In the genomic region with DNA sequence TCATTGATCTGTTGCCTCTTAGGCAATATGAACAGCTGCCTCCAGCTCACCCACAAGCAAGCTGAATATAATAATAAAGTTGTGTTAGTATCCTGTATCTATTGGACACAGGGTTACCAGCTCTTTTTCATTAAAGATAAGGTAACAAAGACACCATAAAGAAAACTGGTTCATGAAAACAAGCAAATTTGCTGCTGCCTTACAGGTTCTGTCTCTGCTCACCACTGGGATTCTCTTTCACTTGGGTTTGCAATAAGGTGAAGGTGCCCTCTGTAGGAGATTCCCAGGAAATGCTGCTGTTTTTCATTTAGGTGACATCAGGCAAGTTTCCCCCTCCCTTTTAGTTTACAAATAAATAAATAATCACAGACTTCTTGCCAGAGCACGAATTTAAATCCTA, we compare ENCODE assay signal across 8 mouse cellular contexts. TPM values are rescaled to one million over a fixed set of nuclear protein-coding genes. Genes with fewer than 3 reads are reported as not detected.
DNase-seq lines count a peak whose midpoint lies in the region; ATAC-seq and TF ChIP-seq lines count a peak whose summit lies in the region.

No protein-coding gene starts in this region.

- no peaks in the 10 kb centered on the region for H3K9me3 ChIP-seq in liver, embryonic 14.5 days (ENCODE audit: control insufficient read depth, low read length)
- no peaks in the 10 kb centered on the region for H3K9me3 ChIP-seq in liver, embryonic 11.5 days (ENCODE audit: control insufficient read depth, low read length)
- no peaks in the 10 kb centered on the region for H3K9me3 ChIP-seq in hindbrain, embryonic 16.5 days (ENCODE audit: control insufficient read depth, low read length)

- H3K4me3 ChIP-seq in liver, embryonic 14.5 days (ENCODE audit: insufficient read depth in 1 of 2, low read depth in 2 of 2, low read length in 2 of 2), result no peak overlapping the region
- no peak overlapping the region for H3K4me3 ChIP-seq in liver, embryonic 11.5 days (ENCODE audit: low read depth, low read length)
- H3K4me3 ChIP-seq in hindbrain, embryonic 16.5 days (ENCODE audit: low read length), result no peak overlapping the region

- H3K27me3 ChIP-seq in liver, embryonic 14.5 days (ENCODE audit: control insufficient read depth, insufficient read depth, low read length), result no peaks in the 10 kb centered on the region
- H3K27me3 ChIP-seq in liver, embryonic 11.5 days (replicated peaks; ENCODE audit: control insufficient read depth, insufficient read depth, low read length), result no peaks in the 10 kb centered on the region
- H3K27me3 ChIP-seq in hindbrain, embryonic 16.5 days (replicated peaks; ENCODE audit: control insufficient read depth, insufficient read depth, low read length), result no peaks in the 10 kb centered on the region

- 0% methylated on average over 1 of the region's 1 CpGs for WGBS in liver, embryonic 14.5 days (ENCODE audit: insufficient replicate concordance)
- WGBS in liver, embryonic 11.5 days, result 6% methylated on average over 1 of the region's 1 CpGs
- WGBS in hindbrain, embryonic 16.5 days, result 0% methylated on average over 1 of the region's 1 CpGs

- no peak overlapping the region for H3K4me2 ChIP-seq in liver, embryonic 14.5 days (ENCODE audit: low read depth)
- H3K4me2 ChIP-seq in liver, embryonic 11.5 days, result no peak overlapping the region
- H3K4me2 ChIP-seq in hindbrain, embryonic 16.5 days (ENCODE audit: low read length), result no peak overlapping the region

- H3K4me1 ChIP-seq in liver, embryonic 14.5 days (replicated peaks; ENCODE audit: control insufficient read depth in 2 of 2, insufficient read depth in 2 of 2, low read length in 1 of 2), result no peaks in the 10 kb centered on the region
- H3K4me1 ChIP-seq in liver, embryonic 11.5 days (replicated peaks; ENCODE audit: control insufficient read depth, insufficient read depth, low read length), result no peaks in the 10 kb centered on the region
- H3K4me1 ChIP-seq in hindbrain, embryonic 16.5 days (ENCODE audit: control insufficient read depth, insufficient read depth, low read depth, low read length), result no peaks in the 10 kb centered on the region

- H3K27ac ChIP-seq in liver, embryonic 14.5 days, result no peak overlapping the region
- H3K27ac ChIP-seq in liver, embryonic 11.5 days (ENCODE audit: low read depth, low read length), result no peak overlapping the region
- no peak overlapping the region for H3K27ac ChIP-seq in hindbrain, embryonic 16.5 days (ENCODE audit: low read depth, low read length)

- no peak overlapping the region for H3K9ac ChIP-seq in liver, embryonic 14.5 days (replicated peaks)
- no peak overlapping the region for H3K9ac ChIP-seq in liver, embryonic 11.5 days (ENCODE audit: low read depth, low read length)
- no peak overlapping the region for H3K9ac ChIP-seq in hindbrain, embryonic 16.5 days (ENCODE audit: low read depth, low read length)

- DNase-seq in frontal cortex, postnatal 10 days (ENCODE audit: low spot score in 2 of 2), result no peak
- DNase-seq in liver, embryonic 14.5 days (ENCODE audit: low read depth in 3 of 3, low spot score in 3 of 3), result no peak
- no peak for DNase-seq in liver, embryonic 11.5 days (ENCODE audit: low spot score)
- peak; percentile 70 for DNase-seq in retina, embryonic 14.5 days (ENCODE audit: low spot score)
- no peak for DNase-seq in MN1 (ENCODE audit: low spot score)
- DNase-seq in right cerebral cortex, postnatal 25 days, result no peak

- TF ChIP-seq EP300 in liver, embryonic 14.5 days (IDR thresholded peaks at IDR 0.05; ENCODE audit: low read depth), result no peak

- peak; percentile 25; the same call in 1 of the 2 replicates for TF ChIP-seq CTCF in liver, embryonic 14.5 days (IDR thresholded peaks at IDR 0.05; ENCODE audit: low read depth)

- H3K36me3 ChIP-seq in liver, embryonic 14.5 days (replicated peaks; ENCODE audit: control insufficient read depth, insufficient read depth, low read depth), result no peaks in the 10 kb centered on the region
- no peaks in the 10 kb centered on the region for H3K36me3 ChIP-seq in liver, embryonic 11.5 days (ENCODE audit: control insufficient read depth, insufficient read depth, low read length)
- no peaks in the 10 kb centered on the region for H3K36me3 ChIP-seq in hindbrain, embryonic 16.5 days (ENCODE audit: control insufficient read depth, insufficient read depth, low read length)

- ATAC-seq in frontal cortex, adult (ENCODE audit: low TSS enrichment), result peak; percentile 95
- ATAC-seq in liver, embryonic 14.5 days (ENCODE audit: insufficient read depth), result no peak
- ATAC-seq in liver, embryonic 11.5 days (replicated peaks; ENCODE audit: low FRiP score), result no peak
- peak; percentile 69; the same call in 1 of the 2 replicates for ATAC-seq in hindbrain, embryonic 16.5 days

RNA-seq across cellular contexts. Expression of gene Dach1, which starts 12.0 kb away (rescaled TPM):
- 0.11 and 0.17 TPM in 2 replicates for polyA plus RNA-seq in liver, embryonic 14.5 days (2012; rRNA removed)
- polyA plus RNA-seq in liver, embryonic 14.5 days (2014; fragmentation: Nextera tagmentation; extraction: Ambion mirVana), result 0.20 and 0.29 TPM in 2 replicates
- polyA plus RNA-seq in liver, embryonic 11.5 days (2014; fragmentation: Nextera tagmentation; extraction: Ambion mirVana), result 0.48 and 0.70 TPM in 2 replicates
- 14.4 TPM in 2 replicates for polyA plus RNA-seq in hindbrain, embryonic 16.5 days (2015; fragmentation: Nextera tagmentation; extraction: Ambion mirVana)

Comparison
In these comparisons a context has a peak if more than half of its experiments do, and no peak if none do; other contexts are left out.
1. ATAC-seq: peak in frontal cortex, adult (single experiment) and hindbrain, embryonic 16.5 days (single experiment); none in liver, embryonic 14.5 days (single experiment) and liver, embryonic 11.5 days (single experiment).